Mouse (Mus musculus) left cerebral cortex, postnatal 25 days (tissue): ENCODE measurements at regions not wholly inside any gene's neighbourhood (a gene's known extent, or its start where the extent isn't known, plus 50 kb on each side); places are given as distances from the start of the nearest gene placed in this dataset.
A peak's percentile ranks its signal among the peaks of the same experiment; 100 is the strongest.

ENCODE experiments used
- DNase-seq, 2 experiments: peaks; one replicate each; pipeline ENCODE4 v3.0.0; 2022; ENCODE audit warnings: low spot score in 2 of 2, mixed read lengths in 1 of 2
- intact Hi-C: fragments of 180-260 bp; cut with DNase I; formaldehyde crosslinking; loops from one replicate; pipeline ENCODE4 v1.15.1; 2025

DNA sequence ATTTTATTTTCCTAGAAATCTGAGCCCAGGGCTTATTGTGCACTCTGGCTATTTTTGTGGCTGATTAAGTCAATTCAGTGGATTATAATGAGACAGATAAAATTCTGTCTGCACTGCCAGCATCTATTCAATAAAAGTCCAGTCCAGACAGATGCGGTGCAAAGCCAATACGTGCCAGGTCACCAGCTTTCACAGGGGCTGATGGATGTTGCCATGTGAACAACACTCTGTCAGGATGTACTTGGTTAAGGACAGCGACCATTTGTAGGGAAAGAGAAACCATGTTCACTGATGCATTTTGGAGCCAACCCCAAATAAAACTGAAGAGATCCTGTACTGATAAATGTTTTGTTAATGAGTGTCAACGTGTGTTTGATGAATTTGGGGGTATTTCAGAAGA lies 285.0 kb upstream of the Gnpda2 start:
- intact Hi-C loops: no loop called here
- no peak for DNase-seq

DNA sequence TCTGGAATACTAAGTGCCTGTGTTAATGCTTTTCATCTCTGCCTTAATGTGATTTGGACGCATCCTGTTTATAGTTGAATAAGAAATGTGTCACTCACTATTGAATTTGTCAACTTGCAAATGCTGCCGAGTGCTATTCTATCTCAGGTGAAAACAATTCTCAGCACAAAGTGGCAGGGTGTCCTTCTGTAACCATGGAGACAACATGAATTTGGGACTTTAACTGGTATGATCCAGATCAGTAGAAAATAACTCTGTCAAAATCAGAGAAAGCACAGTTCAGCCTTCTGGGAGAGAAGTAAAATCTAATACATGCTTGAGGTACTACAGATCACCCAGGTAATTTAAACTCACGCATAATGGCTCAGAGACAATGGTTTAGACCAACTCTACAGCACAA lies 270.9 kb upstream of the Gnpda2 start:
- DNase-seq: no peak
- intact Hi-C loops: no loop called here

DNA sequence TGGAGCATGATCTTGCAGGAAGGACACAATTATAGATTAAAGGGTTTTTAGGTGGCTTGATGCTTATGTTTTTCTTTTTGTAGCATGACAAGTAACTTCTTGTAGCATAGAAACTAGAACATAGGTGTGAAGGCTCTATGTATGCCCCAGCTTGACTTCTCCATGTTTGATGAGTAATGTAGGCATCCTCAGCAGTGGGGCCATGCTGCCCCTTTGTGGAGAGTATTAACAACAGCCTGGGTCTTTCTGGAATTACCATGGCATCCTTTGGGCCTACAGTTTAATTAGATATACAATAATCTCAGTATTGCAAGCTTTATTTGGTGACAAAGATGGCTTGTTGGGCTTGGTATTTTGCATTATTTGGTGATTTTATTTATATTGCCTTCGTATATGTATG lies 252.7 kb upstream of the Gnpda2 start:
- no peak for DNase-seq
- intact Hi-C loops: loop anchor here (10.0 kb wide), 1 partner anchor 140 kb away; no protein-coding TSS in a partner anchor

DNA sequence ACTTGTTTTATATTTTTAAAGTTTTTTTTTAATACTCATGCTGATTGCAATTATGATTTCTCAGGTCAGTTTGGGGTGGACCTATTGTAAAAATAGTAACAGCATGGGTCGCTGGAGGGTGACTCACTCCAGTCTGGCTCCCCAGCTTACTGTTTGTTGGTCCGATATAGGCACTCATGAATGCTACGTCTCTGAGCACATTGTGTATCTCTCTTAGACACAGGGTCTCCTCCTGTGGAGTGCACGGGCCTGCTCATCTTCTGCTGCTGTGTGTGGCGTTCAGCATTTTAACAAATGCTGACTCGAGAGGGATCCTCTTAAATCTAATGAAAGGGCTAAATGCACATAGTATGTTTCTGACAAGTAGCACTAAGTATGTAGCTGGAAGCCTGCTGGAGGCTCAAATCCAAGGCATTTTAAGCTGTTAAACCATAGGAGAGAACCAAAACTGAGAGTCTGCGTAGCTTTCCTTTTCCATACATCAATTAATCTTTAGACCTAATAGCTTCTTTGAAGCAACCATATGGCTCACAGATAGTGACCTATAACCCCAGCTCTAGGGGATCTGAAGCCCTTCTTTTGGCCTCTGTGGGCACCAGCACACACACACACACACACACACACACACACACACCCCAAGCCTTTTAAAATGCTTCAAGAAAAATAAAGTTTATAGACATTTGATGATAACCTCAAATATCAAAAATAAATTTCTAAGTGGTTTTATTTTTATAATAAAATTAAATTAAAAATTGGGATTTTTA lies 246.0 kb upstream of the Gnpda2 start:
- no peak for DNase-seq
- intact Hi-C loops: no loop called here

DNA sequence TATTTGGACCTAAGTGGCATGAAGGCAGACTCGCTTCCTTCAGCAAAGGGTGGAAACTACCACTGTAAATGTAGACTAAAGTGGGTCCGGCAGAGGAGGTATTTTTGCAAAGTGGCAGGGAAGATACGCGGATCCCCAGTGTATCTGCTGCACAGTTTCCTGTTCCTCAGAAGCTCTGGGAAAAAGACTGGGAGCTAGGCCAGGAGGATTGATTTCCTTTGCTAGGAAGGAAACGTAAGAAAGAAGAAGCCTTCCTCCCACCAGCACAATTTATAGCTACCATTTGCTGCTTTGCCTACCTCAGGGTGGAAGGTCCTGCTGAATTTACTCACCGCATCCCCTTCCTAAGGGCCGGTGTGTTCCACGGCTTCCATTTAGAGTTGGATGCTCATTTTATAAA lies 244.2 kb upstream of the Gnpda2 start:
- intact Hi-C loops: no loop called here
- DNase-seq: peak in 1 of 2 experiments; percentile 51

DNA sequence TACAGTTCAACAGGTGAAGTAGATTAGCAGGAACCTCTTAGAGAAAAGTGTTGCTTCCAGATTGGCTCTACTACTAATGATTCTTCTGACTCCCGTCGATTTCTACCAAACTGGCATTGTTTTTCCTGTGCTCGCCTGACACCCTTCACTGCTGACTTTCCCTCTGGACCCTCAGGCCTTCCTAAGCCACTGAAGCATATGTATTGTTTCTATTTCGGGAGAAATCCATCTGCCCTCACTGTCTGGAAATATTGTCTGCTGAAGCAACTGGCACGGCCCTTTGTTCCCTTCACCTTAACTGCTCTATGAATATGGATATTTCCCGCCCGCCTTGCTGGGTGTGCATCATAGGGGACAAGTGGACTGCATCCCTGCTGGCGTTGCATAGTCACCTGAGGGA lies 243.0 kb upstream of the Gnpda2 start:
- no peak for DNase-seq
- intact Hi-C loops: no loop called here

DNA sequence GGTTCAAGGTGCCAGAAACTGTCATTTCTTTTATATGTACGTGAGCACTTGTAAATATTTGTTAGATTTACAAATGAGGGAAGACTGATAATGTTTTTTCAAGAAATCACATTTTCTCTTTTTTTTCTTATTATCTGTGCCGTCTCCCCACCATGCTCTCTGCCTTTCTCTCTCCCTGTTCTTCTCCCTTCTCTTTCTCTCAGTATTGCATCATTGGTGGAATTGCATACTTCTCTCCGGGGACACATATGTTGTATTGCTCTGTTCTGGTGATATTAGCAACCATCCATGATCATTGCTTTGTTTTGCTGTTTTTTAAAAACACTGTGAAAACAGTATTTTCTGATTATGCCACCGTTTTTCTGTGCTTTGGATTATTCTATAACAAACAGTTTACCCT lies 225.6 kb upstream of the Gnpda2 start:
- intact Hi-C loops: no loop called here
- no peak for DNase-seq

DNA sequence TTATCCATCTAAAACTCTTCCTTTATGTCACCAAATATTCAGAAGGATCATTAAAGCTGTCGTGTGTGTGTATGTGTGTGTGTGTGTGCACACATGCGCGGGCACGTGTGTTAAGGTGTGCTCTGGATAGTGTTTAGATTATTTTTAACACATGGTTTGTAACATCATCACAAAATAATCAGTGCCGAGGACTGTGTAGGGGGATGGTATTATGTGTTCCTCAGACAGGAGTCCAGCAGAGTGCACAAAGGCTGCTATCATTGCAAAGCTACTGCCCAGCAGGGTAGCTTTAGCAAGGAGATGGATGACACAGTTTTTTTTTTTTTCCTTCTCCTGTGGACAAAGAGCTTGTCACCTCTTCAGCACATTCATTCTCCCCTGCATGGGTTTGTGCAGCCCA lies 224.9 kb upstream of the Gnpda2 start:
- intact Hi-C loops: no loop called here
- no peak for DNase-seq

DNA sequence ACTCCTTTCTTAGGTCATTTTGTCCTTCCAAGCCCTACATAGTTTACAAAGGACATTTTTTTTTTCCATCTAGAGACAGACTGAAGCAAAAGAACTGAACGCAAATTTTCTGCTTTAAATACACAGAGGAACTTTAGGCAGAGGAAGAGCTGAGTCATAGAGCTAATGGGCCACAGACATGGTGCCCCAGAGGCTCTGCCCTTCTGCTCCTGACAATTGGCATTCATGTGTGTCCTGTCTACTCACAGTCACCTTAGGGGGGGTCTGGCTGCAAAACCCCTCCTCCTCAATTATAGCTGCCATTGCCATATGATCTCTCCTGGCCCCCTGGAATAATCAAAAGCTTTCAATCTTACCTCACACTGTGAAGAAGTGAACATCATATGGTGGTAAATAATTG lies 223.2 kb upstream of the Gnpda2 start:
- intact Hi-C loops: no loop called here
- no peak for DNase-seq

DNA sequence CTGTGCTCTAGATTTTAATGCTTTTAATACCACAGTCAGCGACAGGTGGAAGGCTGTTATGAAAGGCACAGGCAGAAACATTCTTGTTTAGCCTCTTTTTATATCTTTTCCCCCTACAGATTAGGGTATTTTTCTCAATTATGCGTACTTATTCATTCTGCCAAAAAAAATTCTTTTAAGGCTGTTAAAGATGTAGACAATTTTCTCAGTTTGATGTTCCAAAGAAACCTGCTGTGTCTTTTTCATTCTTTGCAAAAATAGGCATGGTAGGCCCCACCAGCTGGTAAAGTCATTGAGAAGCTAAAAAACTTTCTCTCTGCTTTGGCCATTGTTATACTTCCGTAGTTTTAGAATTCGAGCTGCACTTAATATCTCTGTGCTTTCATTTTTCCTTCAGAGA lies 210.5 kb upstream of the Gnpda2 start:
- intact Hi-C loops: no loop called here
- peak in 1 of 2 experiments; percentile 44 for DNase-seq

DNA sequence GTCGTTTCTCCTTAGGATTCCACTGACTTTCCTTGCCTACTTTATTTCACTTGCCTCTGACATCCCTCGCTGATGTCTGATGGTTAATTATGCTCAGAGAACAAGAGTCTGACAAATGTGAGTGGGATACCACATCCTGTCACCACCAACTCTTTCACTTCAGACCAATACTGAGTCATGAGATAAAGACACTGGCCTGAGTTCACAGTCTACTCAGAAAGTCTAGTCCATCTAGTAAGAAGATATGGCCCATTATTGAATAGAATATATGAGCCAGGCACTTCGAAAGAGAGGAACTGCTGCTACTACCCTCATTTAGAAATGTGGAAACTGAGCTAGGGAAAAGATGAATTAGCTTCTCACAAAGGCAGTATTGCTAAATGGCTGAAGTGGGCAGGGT lies 210.0 kb upstream of the Gnpda2 start:
- intact Hi-C loops: no loop called here
- peak in 1 of 2 experiments; percentile 25 for DNase-seq

DNA sequence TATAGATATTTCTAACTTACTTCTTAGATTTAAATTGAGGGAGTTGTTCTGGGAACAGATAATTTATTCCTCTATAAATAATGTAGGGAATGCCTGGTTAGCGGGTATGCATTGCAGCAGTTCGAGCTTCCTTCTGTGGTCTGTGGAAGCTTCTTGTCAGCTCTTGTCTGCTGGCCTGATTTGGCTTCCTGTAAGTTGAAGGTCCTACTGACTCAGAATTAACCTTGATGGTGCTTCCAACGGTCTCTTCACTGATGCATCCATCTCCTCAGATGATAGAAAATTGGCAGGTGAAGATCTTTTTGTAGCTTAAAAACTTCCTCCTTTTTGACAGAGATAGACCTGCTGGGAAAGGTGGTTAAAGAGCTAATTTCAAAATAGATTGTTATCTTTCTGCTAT lies 203.2 kb upstream of the Gnpda2 start:
- peak in 1 of 2 experiments; percentile 4 for DNase-seq
- intact Hi-C loops: no loop called here

DNA sequence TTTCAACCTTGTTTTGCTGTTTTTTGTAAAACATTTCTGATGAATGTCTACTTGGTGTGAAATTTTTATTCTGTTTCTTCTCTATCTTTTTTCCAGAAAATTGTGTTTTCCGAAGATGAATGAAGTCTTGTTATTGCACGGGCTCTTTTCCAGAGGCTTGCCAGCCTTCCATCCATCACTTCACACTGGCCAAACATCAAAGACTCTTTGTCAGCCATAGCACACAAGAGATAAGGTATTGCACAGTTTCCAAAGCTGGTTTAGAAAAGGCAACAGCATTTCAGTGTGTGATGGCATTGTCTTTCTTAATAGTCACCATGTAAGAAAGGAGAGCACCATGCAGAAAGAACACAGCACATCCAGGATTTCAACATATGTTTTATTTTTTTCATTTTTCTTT lies 202.5 kb upstream of the Gnpda2 start:
- intact Hi-C loops: no loop called here
- no peak for DNase-seq

DNA sequence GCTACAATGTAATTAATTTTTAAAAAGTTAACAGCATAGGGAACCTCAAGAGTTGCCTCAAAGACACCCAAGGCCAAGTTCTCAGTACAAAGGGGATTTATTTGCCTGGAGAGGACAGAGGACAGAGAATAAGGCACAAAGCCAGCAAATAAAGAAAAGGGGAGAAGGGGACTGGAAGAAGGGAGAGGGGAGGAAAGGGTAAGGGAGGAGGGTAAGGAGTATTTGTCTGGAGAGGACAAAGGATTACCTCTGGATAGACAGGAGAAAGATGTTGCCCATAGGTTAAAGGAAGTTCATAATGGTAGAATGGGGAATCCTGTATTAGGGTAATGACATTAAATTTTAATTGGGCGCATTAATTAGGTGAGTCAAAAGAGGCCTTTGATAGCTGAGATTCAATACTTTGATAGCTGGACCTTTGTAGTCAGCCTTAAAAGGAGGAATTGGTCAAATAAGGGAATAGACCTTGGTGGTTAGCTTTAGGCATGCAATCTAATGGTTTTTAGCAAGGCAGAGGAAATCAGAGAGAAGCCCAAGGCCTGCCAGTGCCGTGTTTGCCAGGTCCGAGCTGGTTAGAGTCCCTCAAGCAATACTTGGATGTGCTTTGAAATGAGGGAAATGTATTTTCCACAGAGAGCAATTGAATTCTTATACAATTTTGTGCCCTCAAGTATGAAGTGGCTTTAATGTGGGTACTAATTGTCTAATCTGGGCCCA lies 164.8 kb upstream of the Gnpda2 start:
- intact Hi-C loops: no loop called here
- no peak for DNase-seq

DNA sequence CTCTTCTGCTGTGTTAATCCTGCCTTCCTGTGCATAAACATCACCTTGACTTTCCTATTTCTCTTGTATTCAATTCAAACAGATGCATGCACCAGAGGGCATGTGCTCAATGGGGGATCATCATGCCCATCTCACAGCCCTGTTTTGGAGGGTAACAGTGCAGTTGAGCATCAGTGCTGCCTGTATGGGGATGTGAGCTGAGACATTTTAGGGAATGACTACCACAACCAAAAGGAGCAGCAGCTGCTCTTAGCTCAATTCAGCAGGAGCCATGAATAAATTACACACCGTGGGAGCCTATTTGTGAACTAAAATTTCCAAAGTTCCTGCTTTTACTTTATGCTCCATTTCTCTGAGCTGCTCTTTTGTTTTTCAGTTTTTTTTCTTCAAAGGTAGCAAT lies 164.2 kb upstream of the Gnpda2 start:
- intact Hi-C loops: no loop called here
- peak in 1 of 2 experiments; percentile 62 for DNase-seq

DNA sequence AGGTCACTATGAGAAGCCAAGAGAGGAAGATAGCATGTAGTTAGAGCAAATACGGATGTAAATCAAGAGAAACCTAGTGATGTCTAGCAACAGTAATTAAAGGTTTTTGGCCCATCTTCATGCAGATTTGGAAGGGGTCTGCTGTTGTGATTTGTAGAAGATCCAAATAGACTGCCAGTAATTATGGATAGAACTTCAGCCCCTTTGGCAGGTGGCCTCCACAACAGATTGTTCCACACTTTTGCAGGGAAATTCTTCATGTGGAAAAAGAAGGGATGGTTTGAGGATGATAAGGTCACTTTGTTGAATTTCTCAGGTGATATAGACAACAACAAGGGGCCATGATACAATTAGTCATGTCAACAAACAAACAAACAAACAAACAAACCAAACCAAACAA lies 148.4 kb upstream of the Gnpda2 start:
- no peak for DNase-seq
- intact Hi-C loops: no loop called here

DNA sequence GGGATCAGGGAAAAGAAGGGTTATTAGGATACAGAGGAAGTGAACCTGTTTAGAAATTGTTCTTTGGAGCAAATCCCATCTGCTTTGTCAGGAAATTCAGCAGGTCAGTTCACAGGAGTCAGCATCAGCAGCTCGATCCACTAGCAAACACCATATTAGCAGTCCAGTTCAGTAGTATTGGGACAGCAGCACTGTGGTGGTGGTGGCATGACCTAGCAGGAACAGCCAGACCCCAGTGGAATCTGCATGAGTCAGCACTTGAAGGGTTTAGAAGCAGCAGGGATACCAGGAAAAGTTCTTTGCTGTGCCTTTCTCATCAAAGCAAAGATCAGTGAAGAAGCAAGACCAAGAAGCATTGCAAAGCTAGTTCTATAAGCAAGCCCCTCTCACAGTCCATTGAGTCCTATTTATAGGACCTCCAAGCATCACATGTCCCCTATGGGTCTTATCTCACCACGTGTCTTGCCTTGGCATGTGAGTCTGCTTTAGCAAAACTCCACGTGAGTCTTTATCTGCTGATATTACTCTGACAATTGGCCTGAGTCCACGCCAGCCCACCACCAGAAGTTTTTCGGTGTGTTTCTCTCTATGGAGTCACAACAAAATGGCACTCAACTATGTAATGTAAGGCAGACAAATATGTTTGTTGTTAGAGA lies 129.3 kb upstream of the Gnpda2 start:
- intact Hi-C loops: no loop called here
- no peak for DNase-seq

DNA sequence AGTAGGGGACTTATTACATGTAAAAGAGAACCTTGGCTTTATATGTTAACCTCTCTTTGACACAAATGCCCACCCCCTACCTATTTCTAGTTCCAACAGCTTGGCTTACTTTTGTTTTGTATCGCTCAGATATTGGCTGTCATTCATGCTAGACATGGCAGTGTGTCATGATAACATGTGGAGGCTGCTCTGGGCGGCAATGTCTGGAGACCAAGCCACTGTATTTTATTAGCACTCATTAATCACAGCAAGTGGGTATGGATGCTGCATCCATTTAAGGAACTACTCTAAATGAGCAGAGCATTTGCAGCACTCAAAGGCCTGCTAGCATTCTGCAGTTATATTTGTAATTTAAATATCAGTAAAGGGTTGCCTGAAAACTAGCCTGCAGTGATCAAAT lies 123.9 kb upstream of the Gnpda2 start:
- DNase-seq: no peak
- intact Hi-C loops: no loop called here

DNA sequence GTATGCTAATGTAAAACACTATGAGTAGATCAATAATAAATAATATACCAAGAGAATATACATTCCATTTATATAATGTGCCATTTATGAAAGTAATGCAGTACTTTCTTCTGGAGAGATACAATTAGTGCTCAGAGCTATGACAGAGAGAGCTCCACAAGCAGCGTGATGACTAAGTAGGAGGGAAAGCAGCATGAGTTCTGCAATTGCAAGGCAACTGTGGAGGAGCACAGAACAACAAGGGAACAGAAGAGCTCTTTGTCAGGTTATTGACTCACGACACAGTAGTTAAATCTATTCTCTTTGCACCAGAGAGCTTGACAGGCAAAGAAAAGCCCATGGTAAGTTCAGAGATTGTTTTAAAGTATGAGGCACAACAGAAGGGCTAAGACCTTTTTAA lies 115.0 kb upstream of the Gnpda2 start:
- intact Hi-C loops: loop anchor here (10.0 kb wide), 3 partner anchors 138 to 1558 kb away; no protein-coding TSS in a partner anchor
- peak in 1 of 2 experiments; percentile 55 for DNase-seq

DNA sequence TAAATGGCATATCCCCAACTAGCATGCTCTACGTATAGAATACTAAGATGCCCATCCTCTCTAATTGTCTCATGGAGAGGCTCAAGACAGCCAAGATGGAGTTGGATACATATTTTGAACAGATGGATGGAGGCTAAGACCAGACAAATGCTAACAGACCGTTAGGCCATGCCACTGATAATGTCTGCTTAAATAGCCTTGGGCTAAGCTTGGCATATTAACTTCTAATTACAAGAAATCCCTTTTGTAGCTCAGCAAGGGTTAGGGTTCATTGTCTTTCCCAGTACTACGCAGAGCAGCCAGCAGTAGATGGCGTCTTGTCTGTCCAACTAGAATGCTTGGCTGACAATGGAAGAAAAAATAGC lies 113.0 kb upstream of the Gnpda2 start:
- DNase-seq: no peak
- intact Hi-C loops: loop anchor here (2.0 to 10.0 kb wide), 4 partner anchors 140 to 1560 kb away; no protein-coding TSS in a partner anchor
